Mouse (Mus musculus) 3T3-L1 (cell line): Measurements from ENCODE around the gene Lmln.
A peak's percentile ranks its signal among the peaks of the same experiment; 100 is the strongest.
"Not testable (repeated sequence)": the region's sequence is repeated elsewhere in the genome, so short reads cannot be mapped to it uniquely, and the experiment has no call there.

Source experiments
- DNase-seq: peaks from one replicate; pipeline ENCODE4 v3.0.0-alpha.2; 2015; ENCODE audit warnings: low read depth, low spot score

Gene Lmln

DNA sequence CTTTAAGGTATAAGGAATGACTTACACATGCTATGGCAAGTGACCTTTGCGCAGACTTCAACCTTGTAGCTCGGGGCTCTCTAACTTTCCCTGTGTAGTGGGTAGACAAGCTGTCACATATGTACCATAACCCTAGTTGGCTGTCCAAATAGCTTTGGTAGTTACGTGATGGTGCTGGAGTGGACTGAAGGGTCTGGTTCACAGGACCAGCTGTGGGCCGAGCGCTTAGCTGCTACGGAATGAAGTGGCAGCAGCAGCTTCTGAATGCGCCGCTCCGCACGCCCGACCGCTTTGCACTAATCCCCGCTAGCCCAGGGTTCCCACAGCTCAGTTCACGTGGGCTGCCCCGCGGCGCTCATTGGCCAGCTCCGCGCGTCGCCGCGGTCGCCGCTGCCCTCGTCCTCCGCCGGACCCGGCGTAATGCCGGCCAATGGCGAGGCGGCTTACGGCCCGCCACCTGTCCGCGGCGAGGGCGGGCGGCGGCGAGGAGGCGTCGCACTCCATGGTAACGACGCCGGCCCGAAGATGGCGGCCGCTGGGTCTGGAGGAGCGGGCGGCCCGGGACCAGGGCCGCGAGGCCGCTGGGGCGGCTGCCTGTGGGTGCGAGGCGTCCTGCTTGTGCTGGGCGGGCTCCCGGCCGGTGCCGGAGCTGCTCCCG lies at the start of gene Lmln:
Gene Lmln (plus strand): TSS at position 498 of the 658 bp plus-strand sequence.
- DNase-seq: peak; percentile 93

DNA sequence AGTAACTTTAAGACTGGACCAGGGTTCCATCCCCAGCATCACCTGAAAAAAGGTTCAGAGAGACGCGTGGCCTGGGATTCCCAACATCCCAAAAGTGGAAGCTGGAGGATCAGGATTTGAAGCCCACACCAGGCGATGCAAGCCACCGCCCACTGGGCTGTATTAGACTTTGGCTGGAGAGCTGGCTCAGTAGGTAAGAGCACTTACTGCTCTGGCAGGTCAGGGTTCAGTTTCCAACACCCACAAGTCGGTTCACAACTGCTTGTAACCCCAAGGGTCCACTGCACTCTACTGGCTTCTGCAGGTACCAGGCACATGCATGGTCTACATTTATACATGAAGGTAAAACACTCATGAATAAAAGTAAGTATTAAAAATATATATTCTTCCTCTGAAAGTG lies 48.5 kb upstream of the Lmln start:
- DNase-seq: no peak

DNA sequence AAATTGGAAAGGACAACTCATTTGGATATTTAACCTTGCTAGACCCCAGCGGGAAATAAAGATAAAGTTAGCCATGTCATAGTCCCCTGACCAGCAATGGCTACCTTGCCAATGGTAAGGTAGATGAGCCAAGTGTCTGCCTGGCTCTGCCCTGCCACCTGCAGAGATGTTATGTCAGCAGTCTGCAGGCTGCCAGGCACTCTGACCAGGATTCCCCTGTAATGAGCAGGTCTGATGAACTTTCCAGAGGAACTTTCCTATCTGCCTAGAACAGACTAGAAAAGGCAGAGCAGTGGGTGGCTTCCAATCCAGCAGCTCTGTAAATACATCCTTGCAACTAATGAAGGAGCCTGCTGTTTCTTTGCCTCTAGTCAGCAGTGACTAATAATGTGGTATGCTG lies 47.4 kb upstream of the Lmln start:
- DNase-seq: no peak

DNA sequence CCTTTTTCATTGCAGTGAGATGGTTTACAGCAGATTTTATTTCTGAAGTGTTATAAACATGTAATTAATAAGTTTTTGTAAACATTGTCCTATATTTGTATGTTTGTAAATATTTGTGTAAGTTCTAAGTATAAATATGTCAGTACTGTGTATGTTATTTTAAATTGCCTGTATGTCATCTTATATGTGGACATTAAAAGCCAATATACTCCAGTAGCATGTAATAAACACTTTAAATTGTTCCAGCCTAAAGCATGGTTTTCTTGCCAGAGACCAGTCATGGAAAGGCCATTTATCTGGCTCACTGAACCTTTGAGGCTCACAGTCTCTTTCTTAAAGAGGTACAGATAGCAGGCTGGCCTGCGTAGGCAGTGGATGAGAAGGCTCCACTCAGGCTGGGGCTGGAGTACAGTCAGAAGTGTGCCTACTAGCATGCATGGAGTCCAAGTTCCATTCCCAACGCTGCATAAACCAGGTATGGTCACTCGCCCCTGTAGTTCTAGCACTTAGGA lies 46.9 kb upstream of the Lmln start:
- no peak for DNase-seq

DNA sequence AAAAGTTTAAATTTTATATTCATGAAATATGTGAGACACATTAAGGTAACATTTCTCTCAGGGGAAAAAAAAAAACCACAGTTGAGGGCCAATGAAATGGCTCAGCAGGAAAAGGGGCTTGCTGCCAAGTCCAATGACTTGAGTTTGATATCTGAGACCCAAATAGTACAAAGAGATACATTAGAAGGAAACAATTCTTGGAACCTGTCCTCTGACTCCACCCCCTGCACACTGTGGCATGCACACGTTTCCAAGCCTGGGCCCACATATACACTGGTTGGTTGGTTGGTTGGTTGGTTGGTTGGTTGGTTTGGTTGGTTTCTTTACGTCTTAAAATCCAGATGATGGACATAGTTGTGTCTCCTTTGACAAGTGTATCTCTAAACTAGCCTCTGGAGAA lies 46.3 kb upstream of the Lmln start:
- DNase-seq: no peak

DNA sequence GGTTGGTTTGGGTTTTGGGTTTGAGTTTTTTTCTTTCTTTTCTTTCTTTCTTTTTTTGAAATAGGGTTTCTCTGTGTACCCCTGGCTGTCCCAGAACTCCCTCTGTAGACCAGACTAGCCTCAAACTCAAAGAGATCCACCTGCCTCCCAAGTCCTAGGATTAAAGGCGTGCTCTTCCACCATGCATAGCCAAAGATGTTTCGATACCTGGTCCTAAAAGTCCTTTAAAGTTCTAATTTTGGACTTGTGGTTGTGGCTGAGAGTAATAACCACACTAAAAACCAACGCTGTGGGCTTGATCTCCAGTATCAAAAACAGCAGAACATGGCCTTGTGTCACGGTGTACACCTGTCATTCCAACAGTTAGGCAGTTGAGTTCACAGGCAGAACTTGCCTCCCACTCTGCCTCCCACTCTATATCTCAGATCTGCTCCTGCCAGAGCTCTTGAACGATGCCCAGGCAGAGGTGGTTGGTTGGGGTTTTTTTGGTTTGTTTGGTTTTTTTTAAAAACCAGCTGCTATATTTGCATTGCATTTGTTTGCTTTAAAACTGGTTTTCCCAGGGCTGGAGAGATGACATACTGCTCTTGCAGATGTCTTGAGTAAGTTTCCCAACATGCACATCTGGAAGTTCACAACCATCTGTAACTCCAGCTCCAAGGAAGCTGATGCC lies 44.5 kb upstream of the Lmln start:
- no peak for DNase-seq

DNA sequence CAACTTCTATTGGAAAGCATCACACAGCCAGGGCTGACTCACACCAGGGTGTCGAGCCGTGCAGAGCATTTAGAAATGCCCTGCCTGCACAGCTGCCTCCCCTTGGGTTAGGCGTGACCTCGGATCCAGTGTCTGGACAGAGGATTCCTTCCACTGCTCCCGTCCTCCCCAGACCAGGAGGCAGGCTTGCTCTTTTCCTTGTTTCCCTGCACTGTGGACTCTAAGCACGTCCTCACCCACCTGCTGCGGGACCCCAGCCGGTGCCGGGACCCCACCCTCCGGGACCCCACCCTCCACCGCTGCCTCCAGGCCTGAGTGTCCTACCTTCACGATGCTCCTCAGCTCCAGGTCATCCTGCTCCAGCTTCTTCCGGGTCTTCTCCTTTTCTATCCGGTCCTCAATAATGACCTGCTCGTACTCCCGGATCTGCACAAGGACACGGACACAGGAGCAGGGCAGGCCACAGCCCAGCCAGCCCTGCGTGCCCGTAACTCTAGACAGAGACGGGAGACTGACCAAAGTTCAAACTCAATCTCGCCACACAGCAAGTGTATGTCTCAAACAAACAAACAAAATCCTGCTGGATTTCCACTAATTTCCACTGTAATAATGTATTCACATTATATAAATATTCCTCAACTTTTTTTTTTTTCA lies 43.1 kb upstream of the Lmln start:
- DNase-seq: no peak

DNA sequence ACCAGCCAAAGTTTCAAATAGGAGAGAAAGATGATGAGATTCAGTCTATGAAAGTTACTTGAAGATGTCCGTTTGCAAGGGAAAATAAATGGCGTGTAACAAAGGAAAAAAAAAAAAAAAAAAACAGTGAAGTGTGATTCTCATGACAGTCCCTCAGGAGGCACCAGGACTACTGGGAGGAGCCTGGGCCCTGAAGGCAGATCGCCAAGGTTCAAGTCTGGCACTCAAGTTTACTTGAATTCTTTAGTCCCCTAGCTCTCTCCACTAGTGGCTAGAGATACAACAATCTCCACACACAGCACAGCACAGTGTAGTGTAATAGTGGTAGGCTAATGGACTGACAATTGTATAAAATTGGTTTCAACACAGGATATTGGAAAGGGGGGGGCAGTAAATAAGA lies 40.9 kb upstream of the Lmln start:
- peak; percentile 26 for DNase-seq

DNA sequence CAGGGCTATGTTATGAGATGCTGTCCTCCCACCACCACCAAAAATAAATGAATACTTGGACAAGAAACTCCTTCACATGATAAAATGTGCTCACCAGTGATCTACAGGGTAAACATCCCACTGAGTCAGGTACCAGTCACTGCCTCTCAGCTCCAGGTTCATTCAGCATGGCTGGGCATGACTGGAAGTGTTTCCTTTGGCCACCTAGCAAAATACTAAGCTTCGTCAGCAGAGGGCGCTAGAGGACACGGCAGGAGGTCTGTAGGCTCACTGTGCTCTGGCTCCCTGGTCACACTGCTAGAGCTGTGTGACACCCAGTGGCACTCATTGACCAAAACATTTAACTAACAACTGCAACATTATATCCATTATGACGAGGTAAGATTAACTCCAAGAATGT lies 38.6 kb upstream of the Lmln start:
- peak; percentile 92 for DNase-seq

DNA sequence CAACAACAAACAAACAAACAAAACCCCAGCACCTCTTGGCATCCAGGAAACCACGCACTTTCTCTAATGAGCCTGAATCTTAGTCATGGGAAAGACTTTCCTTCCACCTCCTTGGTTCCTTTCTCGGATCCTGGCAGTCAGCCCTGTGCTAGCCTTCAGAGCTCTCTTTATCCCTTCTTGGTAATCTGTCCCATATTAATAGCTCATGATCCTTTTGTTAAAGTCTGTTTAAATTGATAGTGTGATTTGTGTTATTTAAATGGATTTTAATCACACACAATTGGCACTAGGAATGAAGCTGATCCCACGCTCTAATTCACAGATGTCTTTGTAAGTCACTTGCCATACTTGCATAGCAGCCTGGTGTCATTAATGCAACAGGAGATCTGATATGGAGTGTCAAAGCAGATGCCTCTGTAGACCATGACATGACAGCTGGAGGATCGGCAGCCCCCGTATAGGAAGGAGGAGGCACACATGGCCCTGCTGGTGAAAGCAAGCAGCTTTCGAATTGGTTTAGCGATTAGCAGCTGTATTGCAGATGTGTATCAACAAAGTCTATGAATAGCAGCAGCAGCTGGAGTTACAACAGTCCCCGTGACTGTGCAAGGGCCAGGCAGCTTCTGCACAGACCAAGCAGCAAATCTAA lies 37.7 kb upstream of the Lmln start:
- DNase-seq: no peak

DNA sequence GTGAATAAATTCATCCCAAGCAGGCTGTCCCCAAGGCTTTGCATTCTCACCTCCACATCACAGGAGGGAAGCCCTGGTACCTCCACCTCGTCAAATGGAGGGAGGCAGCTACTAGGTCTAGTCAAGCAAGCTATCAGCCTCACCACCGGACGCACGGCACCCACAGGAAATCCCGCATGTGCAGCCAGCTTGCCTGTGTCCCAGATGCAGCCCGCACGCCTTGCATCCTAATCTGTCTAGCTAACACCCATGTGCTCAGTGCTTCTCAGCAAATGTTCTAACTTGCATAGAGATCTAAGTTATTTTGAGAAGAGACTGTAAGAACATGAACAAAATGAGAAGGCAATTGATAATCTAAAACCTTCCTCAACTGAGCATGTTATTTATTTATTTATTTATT lies 36.0 kb upstream of the Lmln start:
- DNase-seq: no peak

DNA sequence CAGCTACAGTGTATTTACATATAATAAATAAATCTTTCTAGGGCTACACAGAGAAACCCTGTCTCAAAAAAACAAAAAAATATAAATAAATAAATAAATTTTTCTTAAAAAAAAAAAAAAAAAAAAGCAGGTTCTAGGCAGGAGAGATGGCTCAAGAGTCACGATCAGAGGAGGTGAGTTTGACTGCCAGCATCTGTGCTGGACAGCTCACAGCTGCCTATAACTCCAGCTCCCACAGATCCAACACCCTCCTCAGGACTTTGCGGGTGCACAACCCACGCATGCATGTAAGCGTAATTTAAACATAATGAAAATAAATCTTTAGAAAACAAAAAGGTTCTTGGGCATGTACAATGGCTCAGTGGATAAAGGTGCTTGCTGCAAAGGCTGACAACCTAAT lies 26.3 kb upstream of the Lmln start:
- DNase-seq: no peak

DNA sequence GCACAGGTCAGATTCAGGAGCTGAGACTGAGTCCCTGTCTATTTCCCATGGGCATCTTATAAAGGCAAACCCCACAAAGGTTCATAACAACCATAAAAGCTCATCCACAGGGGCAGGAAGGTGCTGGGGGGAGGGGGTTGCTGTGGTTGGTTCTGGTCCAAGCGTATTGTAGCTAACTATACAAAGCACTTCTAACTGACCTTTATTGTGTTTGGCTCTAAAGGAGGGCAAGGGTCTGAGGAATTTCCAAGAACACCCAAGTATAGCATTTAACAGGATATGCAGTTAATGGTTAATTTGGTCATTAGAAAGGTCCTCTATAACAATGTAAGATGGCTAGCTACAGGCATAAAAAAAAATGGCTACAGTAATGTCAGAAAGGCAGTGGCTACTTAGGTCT lies 19.6 kb upstream of the Lmln start:
- no peak for DNase-seq

DNA sequence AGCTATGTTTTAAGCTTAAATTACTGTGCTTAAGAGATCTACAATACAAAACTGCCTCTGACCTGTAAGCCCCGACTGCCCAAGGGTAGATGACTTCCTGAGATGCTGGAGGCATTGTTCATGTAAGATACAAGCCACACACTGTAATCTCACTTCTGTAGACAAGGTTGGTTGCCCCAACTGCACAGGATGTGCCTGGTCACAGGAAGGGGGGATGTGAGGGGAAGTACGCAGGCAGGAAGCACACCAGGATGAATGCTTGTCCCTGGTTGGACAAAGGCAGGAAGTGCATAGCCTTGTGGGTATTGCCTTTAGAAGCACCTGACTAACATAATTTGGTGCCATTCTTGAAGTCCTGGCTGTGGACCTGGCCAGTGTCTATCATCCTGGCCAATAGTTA lies 19.1 kb upstream of the Lmln start:
- no peak for DNase-seq

DNA sequence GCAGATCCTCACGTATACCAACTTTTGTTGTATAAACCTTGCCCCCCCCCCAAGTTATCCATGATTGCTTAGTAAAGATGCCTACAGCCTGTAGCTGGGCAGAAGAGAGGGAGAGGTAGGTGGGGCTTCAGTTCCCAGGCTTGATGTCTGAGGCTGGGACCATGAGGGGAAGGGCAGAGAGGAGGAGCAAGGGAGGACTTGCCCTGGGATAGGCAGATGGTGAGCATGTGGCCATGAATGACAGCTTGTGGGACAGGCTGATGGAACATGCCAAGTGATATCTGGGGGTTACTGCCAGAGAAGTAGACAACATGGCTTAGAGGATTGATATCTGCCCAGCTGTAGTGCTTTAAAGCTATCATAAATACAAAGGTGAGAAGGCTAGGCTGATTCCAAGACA lies 14.3 kb upstream of the Lmln start:
- no peak for DNase-seq

DNA sequence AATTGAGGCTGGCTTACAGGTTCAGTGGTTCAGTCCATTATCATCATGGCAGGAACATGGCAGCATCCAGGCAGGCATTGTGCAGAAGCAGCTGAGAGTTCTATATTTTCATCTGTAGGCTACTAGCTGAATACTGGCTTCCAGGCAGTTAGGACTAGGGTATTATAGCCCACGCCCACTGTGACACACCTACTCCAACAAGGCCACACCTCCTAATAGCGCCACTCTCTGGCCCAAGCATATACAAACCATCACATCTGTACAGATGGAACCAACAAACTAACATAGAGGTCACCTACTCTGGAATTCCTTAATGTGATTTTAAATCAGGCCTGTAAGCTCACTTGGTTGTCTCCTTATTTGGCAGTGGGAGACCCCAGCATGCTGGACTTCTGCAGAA lies 13.6 kb upstream of the Lmln start:
- no peak for DNase-seq

DNA sequence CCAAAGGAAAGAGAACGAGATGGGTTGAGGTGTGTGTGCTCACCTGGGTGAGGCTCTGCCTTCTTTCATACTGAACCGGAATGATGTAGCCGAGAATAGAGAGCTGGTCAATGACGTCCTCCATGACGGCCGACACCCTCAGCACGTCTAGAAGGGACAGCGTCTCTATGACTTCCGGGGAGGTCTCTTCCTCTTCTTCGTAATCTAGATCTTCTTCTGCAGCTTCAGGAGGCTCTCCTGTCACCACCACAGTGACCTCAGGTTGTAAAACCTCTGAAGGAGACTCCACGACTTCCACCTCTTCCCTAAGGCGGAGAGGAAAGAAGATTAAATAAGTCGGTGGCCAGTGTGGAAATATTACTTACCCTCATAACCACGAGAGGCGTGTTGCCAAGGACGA lies 12.5 kb upstream of the Lmln start:
- no peak for DNase-seq

DNA sequence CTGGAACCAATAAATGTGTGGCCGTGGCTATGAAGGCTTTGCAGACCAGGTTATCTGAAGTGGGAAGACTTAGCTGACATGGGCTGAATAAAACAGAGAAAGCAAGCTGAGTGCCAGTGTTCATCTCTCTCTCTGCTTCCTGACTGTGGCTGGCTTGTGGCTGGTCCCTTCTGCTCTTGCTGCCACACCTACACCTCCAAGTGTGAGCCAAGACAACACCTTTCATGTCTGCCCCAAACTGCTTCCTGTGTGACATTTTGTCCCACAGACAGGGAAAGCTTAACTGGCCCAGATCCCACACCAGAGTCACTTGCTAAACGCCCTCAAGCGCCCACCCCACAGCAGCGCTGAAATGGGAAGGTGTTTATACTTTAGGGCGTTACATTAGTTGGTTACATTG lies 9.2 kb upstream of the Lmln start:
- no peak for DNase-seq

DNA sequence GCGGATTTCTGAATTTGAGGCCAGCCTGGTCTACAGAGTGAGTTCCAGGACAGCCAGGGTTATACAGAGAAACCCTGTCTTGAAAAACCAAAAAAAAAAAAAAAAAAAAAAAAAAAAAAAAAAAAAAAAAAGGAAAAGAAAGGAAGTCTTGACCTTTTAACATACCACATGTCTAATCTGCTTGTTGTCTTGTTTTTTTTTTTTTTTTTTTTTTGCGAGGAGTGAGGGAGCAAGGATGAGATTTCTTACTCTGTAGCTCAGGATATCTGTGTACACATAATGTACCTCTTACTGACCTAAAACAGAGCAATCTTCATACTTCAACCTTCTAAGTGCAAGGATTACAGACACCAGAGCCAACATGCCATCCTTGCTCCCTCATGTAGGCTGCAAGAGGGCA lies 7.4 kb upstream of the Lmln start:
- DNase-seq: not testable (repeated sequence)

DNA sequence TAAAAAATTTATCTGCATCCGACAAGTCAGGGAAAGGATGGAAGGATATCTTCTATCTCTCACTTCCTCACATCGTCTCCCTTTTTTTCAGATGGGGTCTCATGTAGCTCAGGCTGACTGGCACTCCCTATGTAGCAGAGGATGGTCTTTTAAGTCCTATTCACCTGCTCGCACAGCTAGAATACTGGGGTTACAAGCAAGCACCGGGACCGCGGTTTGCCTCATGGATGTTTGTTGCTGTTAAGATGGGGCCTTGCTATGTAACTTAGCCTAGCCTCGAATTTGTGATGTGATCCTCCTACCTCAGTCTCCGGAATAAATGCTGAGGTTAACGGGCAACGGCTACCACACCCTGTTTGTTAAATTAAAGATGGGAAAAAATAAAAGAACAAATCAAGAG lies 6.7 kb upstream of the Lmln start:
- no peak for DNase-seq

DNA sequence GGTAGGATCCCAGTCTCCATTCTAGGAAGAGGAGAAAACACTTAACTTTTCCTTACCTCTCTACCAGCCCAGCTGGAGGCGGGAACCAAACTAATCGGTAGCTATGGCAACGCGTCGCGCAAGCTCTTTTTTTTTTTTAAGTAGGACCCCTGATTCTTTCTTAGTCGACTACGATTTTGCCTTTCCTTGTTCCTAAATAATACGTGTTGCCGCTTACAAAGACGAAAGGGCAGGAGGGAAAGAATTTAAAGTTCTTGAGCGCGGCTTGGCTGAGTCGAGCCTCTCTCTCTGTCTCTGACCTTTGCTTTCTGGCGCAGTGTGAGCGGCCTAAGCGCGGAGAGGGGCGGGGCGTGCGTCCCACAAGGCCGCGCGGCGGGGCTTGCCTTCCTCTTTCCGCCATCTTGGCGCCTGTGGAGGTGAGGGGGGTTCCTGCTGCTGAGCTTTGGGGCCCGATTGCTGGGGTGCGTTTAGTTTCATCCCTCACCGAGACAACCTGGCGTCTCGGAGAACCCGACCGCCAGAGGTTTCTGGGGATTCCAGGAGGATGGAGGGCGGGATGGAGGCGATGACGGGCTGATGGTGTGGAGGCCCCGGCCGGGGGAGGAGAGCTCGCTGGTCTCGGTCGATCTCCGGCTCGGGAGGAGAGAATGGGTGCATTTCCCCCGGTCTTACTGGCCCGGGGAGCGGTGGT lies 6.1 kb upstream of the Lmln start, which contains the start of the genes Iqcg and Rpl35a:
Gene Iqcg (minus strand): TSS at position 124 of the 691 bp plus-strand sequence.
Gene Rpl35a (plus strand): TSS at position 359 of the 691 bp plus-strand sequence.
- DNase-seq: peak; percentile 88

DNA sequence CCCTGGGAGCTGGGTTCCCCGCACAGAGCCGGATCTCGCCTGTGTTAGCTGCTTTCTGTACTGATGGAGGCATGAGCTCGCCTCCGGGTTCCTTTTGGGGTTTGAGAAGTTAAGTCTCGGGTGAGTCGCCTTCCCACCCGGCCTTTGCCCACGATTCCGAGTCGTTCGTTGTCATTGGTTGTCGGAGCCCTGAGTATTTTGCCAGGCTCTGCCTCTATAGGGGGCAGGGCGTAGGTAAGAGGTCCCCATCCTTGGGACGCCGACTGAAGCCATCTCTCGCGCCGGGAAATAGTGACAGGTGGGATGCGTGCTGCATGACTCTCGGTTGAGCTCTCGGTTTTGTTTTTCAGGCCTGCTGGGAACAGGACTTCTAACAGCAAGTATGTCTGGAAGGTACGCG lies 5.5 kb upstream of the Lmln start:
- peak; percentile 59 for DNase-seq
